Mouse (Mus musculus) midbrain, embryonic 13.5 days (tissue): ENCODE results near the gene Creb5. TPM values are rescaled to one million over a fixed set of nuclear protein-coding genes. Genes with fewer than 3 reads are reported as not detected.

Experiments used
- ATAC-seq: fragments of 200-750 bp; cut with Nextera tagmentation; 2 replicates; pipeline ENCODE4 v1.8.0; 2017; ENCODE audit warnings: mild to moderate bottlenecking, moderate TSS enrichment, moderate library complexity
- H3K27ac ChIP-seq: fragments of 300-500 bp; sonication (generic); 2 replicates; pipeline ENCODE4 v1.5.1; 2015; ENCODE audit warnings: inconsistent platforms, mild to moderate bottlenecking, moderate library complexity
- H3K27me3 ChIP-seq: fragments of 300-500 bp; sonication (generic); 2 replicates; pipeline ENCODE4 v1.6.1; 2015; ENCODE audit warnings: mild to moderate bottlenecking, inconsistent platforms
- H3K36me3 ChIP-seq: fragments of 300-500 bp; sonication (generic); 2 replicates; pipeline ENCODE4 v1.6.1; 2015; ENCODE audit warnings: mild to moderate bottlenecking, inconsistent platforms
- H3K4me1 ChIP-seq: fragments of 300-500 bp; sonication (generic); replicated peaks from 2 replicates; pipeline ENCODE4 v1.6.1; 2015; ENCODE audit warnings: inconsistent platforms
- H3K4me2 ChIP-seq: fragments of 300-500 bp; sonication (generic); replicated peaks from 2 replicates; pipeline ENCODE4 v1.6.1; 2015; ENCODE audit warnings: moderate library complexity, mild to moderate bottlenecking, inconsistent platforms
- H3K4me3 ChIP-seq: fragments of 300-500 bp; sonication (generic); replicated peaks from 2 replicates; pipeline ENCODE4 v1.5.1; 2015; ENCODE audit warnings: mild to moderate bottlenecking, inconsistent platforms
- H3K9ac ChIP-seq: fragments of 300-500 bp; sonication (generic); replicated peaks from 2 replicates; pipeline ENCODE4 v1.6.1; 2015; ENCODE audit warnings: mild to moderate bottlenecking, inconsistent platforms
- H3K9me3 ChIP-seq: fragments of 300-500 bp; sonication (generic); 2 replicates; pipeline ENCODE4 v1.6.1; 2016; ENCODE audit warnings: mild to moderate bottlenecking, inconsistent platforms
- WGBS: fragments of 180-500 bp; shearing (Covaris S2); methylation state at CpG from one replicate; pipeline ENCODE4 v1.1.7; 2015; 5-methylcytosine and 5-hydroxymethylcytosine counted together
- polyA plus RNA-seq: library from polyadenylated mRNA; unstranded; fragments of >200 nt; fragmentation: Nextera tagmentation; extraction: Ambion mirVana; gene quantifications from 2 replicates; pipeline ENCODE4 v1.2.1, GENCODE M21; 2015

The Creb5 gene
- polyA plus RNA-seq, 1 experiment from 2014 or later = 4.5 TPM

DNA sequence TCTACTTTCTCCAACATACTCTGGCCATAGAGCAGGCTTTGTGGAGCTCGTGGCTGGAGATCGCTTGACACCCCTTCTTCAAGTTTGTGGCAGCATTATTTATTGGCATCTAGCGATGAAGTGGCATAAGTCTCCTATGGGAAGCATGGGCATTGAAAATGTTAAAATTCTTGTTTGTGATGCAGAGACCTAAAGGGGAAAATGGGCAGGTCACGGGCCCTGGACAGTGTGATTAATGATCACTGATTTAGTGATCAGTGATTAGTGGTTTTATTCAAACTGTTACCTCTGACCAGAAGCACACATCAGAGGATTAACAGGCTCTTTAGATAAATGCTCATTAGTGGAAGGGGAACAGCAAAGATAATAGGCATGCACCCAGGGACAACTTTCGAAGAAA, 2.6 kb downstream of the Creb5 start:
- Histone ChIP-seq H3K36me3 (no peaks in the 10 kb centered on the region), H3K9me3 (no peaks in the 10 kb centered on the region), H3K27me3 (peaks cover 80% of the 10 kb centered on the region), H3K4me1 (peaks cover 29% of the 10 kb centered on the region), H3K4me2 (0 out of 2 replicates have a peak overlapping the region, but pooled peaks have one; percentile 86), H3K27ac (no peak overlapping the region), H3K9ac (no peak overlapping the region), H3K4me3 (no peak overlapping the region)
- ATAC-seq = no peak
- 18% methylated on average over 5 of the region's 5 CpGs for WGBS

DNA sequence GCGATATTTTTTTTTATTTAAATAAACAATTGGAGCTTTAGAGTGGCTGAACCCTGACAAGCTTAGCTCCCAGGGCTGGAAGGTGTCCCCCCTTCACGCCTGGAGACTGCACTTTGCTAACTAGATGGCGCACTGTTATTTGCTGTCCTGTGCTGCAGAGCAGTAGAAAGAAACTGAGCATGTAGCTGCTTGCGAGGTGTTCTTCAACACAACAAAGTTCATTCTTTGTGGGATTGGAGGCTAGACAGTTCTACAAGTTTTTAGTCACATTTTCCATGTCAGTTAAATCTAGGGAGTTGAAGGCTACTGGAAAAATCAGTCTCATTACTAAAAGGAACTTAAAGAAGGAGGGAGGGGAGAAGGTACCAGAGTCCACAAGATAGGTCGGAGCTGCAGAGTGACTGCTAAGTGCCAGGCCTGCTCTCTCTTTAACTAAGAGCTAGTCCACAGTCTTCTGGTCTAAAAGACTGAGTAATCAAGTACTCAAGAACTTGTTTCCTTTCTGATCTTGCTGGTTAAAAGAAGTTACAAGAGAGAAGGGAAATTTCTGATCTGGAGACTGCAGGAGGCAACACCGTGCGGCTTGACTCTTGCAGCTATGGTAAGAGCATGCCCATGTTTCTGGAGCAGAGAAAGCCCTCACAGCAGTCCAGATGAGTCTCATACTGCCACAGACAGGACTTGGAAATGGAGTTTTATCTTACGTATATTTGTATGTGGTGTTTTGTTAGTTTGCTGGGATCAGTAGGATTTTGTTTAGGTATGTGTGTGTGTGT, 3.3 kb downstream of the Creb5 start:
- Histone ChIP-seq H3K27me3 (peaks cover 74% of the 10 kb centered on the region), H3K4me2 (no peak overlapping the region), H3K27ac (no peak overlapping the region), H3K4me1 (peaks cover 29% of the 10 kb centered on the region), H3K9ac (no peak overlapping the region), H3K4me3 (no peak overlapping the region), H3K9me3 (no peaks in the 10 kb centered on the region), H3K36me3 (no peaks in the 10 kb centered on the region)
- ATAC-seq = no peak
- WGBS = 36% methylated on average over 8 of the region's 8 CpGs

DNA sequence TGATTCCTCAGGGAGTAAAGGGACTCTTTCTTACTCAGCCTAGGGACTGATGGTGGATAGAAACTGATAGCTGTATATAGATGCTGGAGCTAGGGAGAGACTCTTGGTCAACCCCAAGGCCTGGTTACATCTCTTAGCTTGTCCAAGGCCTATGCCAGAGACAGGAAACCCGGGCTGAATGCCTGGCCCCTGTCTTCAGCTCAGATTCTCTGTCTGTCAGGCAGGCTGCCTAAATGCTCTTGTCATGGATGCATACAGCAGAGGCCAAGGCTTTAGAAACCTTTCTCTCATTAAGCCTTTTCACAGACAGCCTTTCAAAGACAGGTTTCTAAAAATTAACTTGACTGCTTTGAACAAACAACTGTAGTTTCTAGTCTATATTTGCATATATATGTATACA, 5.9 kb downstream of the Creb5 start:
- H3K9me3 ChIP-seq = no peaks in the 10 kb centered on the region
- no peak for ATAC-seq
- H3K27me3 ChIP-seq = peaks cover 51% of the 10 kb centered on the region
- H3K4me3 ChIP-seq = no peak overlapping the region
- H3K4me1 ChIP-seq = peaks cover 12% of the 10 kb centered on the region
- no peak overlapping the region for H3K9ac ChIP-seq
- H3K27ac ChIP-seq = no peak overlapping the region
- WGBS = 59% methylated on average over 1 of the region's 1 CpGs
- no peaks in the 10 kb centered on the region for H3K36me3 ChIP-seq
- no peak overlapping the region for H3K4me2 ChIP-seq

DNA sequence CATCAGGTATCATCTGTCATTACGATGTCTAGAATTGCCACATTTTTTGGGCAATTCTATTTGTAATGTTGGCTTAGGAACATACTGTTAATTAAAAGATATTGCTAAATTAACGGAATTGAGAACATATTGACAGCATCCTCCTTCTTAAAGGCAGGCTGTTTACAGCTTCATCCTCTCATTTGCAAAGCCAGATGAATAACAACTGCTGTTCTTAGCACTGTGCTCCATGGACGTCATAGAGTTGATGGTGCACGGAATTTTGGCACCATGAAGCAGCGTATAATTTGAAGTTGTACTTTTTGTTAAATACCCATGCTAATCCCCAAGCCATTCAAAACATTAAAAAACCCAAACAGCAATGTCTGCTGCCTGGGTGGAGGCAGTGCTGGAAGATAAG, 10.8 kb downstream of the Creb5 start:
- peaks cover 11% of the 10 kb centered on the region; the same call in 1 of the 2 replicates for H3K27me3 ChIP-seq
- ATAC-seq = no peak
- H3K4me2 ChIP-seq = no peak overlapping the region
- no peak overlapping the region for H3K4me3 ChIP-seq
- no peak overlapping the region for H3K9ac ChIP-seq
- no peak overlapping the region for H3K27ac ChIP-seq
- 64% methylated on average over 5 of the region's 5 CpGs for WGBS
- no peaks in the 10 kb centered on the region for H3K9me3 ChIP-seq
- no peaks in the 10 kb centered on the region for H3K36me3 ChIP-seq
- H3K4me1 ChIP-seq = no peaks in the 10 kb centered on the region

DNA sequence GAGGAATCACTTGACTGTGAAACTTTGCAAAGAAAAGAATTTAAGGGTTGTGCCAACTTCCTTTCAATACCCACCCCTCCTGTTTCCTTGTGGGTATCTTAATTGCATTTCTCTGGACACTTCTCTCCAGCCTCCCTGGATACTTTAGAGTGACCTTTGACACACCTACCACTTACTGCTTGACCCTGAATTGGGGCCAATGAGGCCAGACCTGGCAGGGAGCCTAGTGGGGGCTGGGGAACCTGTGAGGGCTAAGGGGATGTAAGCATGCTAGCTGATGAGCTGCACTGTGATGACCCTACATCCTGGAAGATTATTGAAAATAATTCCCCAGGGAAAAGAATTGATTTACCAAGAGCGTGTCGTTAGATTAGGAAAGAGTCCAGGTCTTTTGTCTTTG, 17.1 kb downstream of the Creb5 start:
- H3K4me1 ChIP-seq = peaks cover 4% of the 10 kb centered on the region; the same call in 1 of the 2 replicates
- ATAC-seq = no peak
- WGBS = 84% methylated on average over 2 of the region's 2 CpGs

DNA sequence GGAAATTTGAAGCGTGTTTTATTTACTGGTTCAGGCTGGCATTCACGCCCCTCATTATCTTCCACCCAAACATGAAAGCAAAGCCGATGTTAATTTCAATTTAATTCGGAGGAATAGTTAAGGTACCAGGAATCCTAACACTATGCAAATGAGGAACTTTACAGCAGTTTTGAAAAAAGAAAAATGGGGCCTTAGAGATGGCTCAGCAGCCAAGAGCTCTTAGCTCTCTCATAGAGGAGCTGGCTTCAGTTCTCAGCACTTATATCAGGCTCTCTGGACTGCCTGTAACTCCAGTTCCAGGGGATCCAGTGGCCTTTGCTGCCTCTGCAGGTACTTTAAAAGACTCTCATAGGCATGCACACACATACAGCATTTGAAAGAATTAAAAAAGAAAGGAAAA, 19.1 kb downstream of the Creb5 start:
- Histone ChIP-seq H3K36me3 (no peaks in the 10 kb centered on the region), H3K4me2 (no peak overlapping the region), H3K4me1 (peaks cover 4% of the 10 kb centered on the region; the same call in 1 of the 2 replicates), H3K27me3 (no peaks in the 10 kb centered on the region), H3K27ac (no peak overlapping the region), H3K9ac (no peak overlapping the region), H3K9me3 (no peaks in the 10 kb centered on the region), H3K4me3 (no peak overlapping the region)
- no peak for ATAC-seq
- WGBS = 88% methylated on average over 4 of the region's 4 CpGs

More for the DNA sequence above, 17.1 kb downstream of the Creb5 start:
- no peaks in the 10 kb centered on the region for H3K36me3 ChIP-seq
- no peak overlapping the region for H3K4me3 ChIP-seq
- H3K4me2 ChIP-seq = no peak overlapping the region
- no peak overlapping the region for H3K9ac ChIP-seq
- no peaks in the 10 kb centered on the region for H3K27me3 ChIP-seq
- H3K9me3 ChIP-seq = no peaks in the 10 kb centered on the region
- no peak overlapping the region for H3K27ac ChIP-seq

DNA sequence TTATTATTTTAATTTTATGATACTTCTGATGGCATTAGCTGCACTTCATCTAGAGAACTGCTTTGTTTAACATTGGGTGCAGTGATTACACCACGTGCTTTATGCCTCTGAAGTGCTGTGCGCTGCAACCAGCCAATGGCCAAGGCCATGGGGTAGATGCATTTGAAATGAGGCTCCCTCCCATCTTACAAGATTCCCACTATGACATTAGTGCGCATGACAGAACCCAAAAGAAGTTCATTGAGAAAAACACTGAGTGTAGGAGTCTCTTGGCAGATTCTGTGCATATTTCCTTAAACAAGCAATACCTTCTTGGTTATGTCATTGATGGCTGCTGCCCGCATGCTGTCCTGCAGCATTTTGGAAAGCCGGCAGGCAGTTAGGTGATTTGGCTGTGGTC, 19.6 kb downstream of the Creb5 start:
- Histone ChIP-seq H3K9ac (no peak overlapping the region), H3K4me1 (peaks cover 4% of the 10 kb centered on the region; the same call in 1 of the 2 replicates), H3K9me3 (no peaks in the 10 kb centered on the region), H3K4me3 (no peak overlapping the region), H3K27ac (no peak overlapping the region), H3K27me3 (no peaks in the 10 kb centered on the region), H3K36me3 (no peaks in the 10 kb centered on the region), H3K4me2 (no peak overlapping the region)
- no peak; the same call in 1 of the 2 replicates for ATAC-seq
- 69% methylated on average over 5 of the region's 5 CpGs for WGBS

DNA sequence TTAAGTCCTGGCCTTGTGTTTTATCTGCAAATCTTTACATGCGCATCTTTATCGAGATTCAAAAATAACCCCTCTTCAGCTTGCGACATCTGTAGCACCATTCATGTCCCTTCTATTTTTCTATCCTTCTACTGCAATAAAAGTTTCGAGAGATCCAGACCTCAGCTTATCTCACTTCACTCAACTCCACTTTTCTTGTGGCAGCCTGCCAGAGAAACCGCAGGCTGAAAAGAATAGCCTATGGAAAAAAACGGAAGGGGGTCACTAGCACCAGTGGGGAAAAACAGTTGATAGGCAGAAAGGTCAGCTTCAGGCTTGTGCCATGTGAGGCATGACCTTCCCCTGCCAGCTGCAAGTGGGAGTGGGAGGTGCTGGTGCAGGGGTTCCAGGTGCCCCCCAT, 21.6 kb downstream of the Creb5 start:
- no peak overlapping the region for H3K9ac ChIP-seq
- no peak overlapping the region for H3K4me3 ChIP-seq
- no peak overlapping the region for H3K27ac ChIP-seq
- no peak overlapping the region for H3K4me2 ChIP-seq
- H3K36me3 ChIP-seq = no peaks in the 10 kb centered on the region
- no peak for ATAC-seq
- no peaks in the 10 kb centered on the region for H3K9me3 ChIP-seq
- H3K27me3 ChIP-seq = no peaks in the 10 kb centered on the region
- WGBS = 47% methylated on average over 6 of the region's 6 CpGs
- H3K4me1 ChIP-seq = peaks cover 4% of the 10 kb centered on the region; the same call in 1 of the 2 replicates

DNA sequence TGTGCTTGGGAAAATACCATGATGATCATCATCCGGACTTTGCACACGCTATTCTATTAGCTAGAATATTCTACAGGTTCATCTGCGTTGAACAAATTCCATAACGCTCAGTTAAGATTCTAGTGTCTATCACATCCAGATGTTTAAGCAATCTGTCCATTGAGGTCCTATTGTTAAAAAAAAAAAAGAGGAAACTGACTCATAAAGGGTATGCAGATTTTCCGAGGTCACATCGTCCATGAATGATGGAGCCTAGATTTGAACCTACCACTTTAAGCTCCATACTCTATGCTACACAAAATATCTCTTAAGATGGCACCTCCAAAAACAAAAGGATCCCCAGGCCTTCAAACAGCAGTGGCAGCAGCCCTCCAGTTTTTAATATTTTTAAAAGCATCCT, 26.5 kb downstream of the Creb5 start:
- 91% methylated on average over 6 of the region's 6 CpGs for WGBS

DNA sequence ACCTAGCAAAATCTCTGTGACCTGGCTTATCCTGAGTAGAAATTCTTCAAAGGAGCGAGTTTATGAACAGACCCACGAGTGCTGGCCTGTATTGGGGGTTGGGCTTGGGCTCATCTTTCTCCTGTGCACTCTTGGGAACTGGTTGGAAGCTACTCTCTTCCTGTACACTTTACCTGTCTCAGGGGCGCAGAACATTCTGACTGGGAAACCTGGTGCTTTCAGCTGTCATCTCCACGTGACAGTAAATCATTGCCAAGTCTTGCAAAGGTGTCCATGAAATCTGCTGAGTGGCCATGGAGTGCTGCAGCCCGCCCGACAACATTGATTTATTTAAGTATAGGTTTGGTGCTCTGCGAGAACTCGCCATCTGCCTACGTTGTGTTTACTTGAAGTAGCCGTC, 27.1 kb downstream of the Creb5 start:
- H3K9me3 ChIP-seq = no peaks in the 10 kb centered on the region
- H3K27me3 ChIP-seq = no peaks in the 10 kb centered on the region
- 86% methylated on average over 10 of the region's 10 CpGs for WGBS
- H3K4me2 ChIP-seq = no peak overlapping the region
- H3K4me3 ChIP-seq = no peak overlapping the region
- no peak overlapping the region for H3K27ac ChIP-seq
- no peaks in the 10 kb centered on the region for H3K4me1 ChIP-seq
- H3K36me3 ChIP-seq = no peaks in the 10 kb centered on the region
- ATAC-seq = no peak
- no peak overlapping the region for H3K9ac ChIP-seq

More for the DNA sequence above, 26.5 kb downstream of the Creb5 start:
- no peak for ATAC-seq
- Histone ChIP-seq H3K4me2 (no peak overlapping the region), H3K4me3 (no peak overlapping the region), H3K4me1 (peaks cover 4% of the 10 kb centered on the region; the same call in 1 of the 2 replicates), H3K27ac (no peak overlapping the region), H3K27me3 (no peaks in the 10 kb centered on the region), H3K9me3 (no peaks in the 10 kb centered on the region), H3K9ac (no peak overlapping the region), H3K36me3 (no peaks in the 10 kb centered on the region)

DNA sequence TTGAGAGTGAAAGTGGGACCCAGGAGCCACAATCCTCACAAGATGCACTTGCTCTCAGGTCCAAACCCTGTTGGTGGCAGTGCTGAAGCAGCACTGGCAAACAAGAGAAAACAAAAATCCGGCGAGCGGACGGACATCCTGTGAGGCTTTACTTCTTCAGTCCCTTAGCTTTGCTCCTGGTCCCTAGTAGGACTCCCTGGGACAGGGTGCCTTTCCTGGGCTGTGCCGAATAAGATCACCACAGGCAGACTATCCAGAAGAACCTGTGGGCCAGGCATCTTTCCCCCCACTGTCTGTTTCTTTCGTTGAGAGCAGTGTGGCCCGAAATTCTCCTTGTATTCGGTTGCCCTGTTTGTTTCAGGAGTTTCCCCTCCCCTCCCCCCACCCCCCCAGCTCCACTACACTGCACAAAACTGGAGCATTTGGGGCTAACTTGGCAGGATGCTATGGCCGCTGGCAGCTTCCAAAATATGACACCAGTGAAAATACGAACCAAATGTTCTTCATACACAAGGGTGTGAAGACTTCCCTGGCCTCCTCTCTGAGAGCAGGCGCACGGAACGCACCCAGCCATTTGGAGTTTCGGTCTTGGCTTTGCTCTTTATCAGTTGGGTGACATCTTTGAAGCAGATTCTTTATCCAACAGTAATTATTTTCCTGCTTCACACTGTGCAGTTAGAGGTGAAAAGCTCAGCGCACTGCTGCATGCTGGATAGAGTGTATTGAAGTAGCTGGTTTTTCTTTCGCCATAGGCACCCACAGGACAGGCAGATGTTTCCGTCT, 32.7 kb downstream of the Creb5 start:
- no peaks in the 10 kb centered on the region for H3K4me1 ChIP-seq
- no peaks in the 10 kb centered on the region for H3K27me3 ChIP-seq
- H3K27ac ChIP-seq = no peak overlapping the region
- H3K9ac ChIP-seq = no peak overlapping the region
- H3K4me3 ChIP-seq = no peak overlapping the region
- H3K9me3 ChIP-seq = no peaks in the 10 kb centered on the region
- no peaks in the 10 kb centered on the region for H3K36me3 ChIP-seq
- H3K4me2 ChIP-seq = no peak overlapping the region
- 85% methylated on average over 17 of the region's 17 CpGs for WGBS
- no peak for ATAC-seq

DNA sequence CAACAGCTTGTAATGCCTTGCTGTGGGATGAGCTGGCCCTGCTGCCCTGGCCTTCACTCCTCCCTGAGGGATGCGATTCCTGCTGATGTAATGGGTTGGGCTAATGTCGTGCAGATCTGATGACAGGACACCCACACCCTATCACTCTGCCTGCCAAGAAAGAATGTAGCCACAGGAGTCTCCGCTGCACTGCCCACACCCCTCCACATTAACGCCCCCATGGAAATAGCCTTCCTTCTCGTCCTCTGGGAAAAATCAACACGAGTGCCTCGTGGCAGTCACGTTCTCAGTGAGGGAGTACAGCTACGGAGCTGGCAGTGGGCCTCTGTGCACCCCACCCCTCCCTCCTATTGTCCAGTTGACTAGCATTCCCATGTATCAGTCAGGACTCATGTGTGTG, 50.3 kb downstream of the Creb5 start:
- Histone ChIP-seq H3K9ac (no peak overlapping the region), H3K36me3 (no peaks in the 10 kb centered on the region), H3K27me3 (no peaks in the 10 kb centered on the region), H3K4me1 (no peaks in the 10 kb centered on the region), H3K4me2 (no peak overlapping the region), H3K4me3 (no peak overlapping the region), H3K9me3 (no peaks in the 10 kb centered on the region), H3K27ac (no peak overlapping the region)
- 60% methylated on average over 9 of the region's 9 CpGs for WGBS
- no peak for ATAC-seq
